Mouse (Mus musculus): ENCODE measurements around the gene Scarb1.

Gene Scarb1

GRCm38 (mm10) chr5:125232443-125232979 lies 108.4 kb downstream of the Scarb1 start:
- no peak for DNase-seq

DNA sequence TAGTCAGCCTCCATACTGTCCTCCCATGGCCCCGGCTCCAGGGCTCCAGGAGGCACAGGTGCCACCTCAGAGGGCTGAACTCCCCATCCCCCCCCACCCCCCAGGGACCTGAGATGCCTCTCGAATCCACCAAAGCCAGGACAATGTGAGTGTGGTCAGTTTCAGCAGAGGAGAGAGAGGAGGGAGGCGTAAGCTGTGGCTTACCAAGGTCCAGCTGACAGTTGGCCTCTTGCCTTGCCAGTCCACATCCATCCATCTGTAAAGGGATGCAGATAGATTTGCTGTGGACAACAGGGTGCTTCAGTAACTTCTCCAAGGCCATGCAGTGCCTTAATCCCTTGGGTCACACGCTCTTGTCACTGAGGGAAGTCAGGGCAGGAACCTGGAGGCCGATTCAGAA lies 110.4 kb downstream of the Scarb1 start:
- no peak for DNase-seq

- DNase-seq = no peak
These were observed 111.8 kb downstream of the Scarb1 start for GRCm38 (mm10) chr5:125229097-125229496.

GRCm38 (mm10) chr5:125227699-125228098 lies 113.2 kb downstream of the Scarb1 start:
- no peak for DNase-seq

Measured in cerebellum, postnatal 36 days (tissue).